Mouse (Mus musculus) midbrain, embryonic 13.5 days (tissue): ENCODE results near the gene Napsa. TPM values are rescaled to one million over a fixed set of nuclear protein-coding genes. Genes with fewer than 3 reads are reported as not detected.

ENCODE experiments used
- ATAC-seq: fragments of 200-750 bp; cut with Nextera tagmentation; 2 replicates; pipeline ENCODE4 v1.8.0; 2017; ENCODE audit warnings: mild to moderate bottlenecking, moderate TSS enrichment, moderate library complexity
- H3K27ac ChIP-seq: fragments of 300-500 bp; sonication (generic); 2 replicates; pipeline ENCODE4 v1.5.1; 2015; ENCODE audit warnings: inconsistent platforms, mild to moderate bottlenecking, moderate library complexity
- H3K27me3 ChIP-seq: fragments of 300-500 bp; sonication (generic); 2 replicates; pipeline ENCODE4 v1.6.1; 2015; ENCODE audit warnings: mild to moderate bottlenecking, inconsistent platforms
- H3K36me3 ChIP-seq: fragments of 300-500 bp; sonication (generic); 2 replicates; pipeline ENCODE4 v1.6.1; 2015; ENCODE audit warnings: mild to moderate bottlenecking, inconsistent platforms
- H3K4me1 ChIP-seq: fragments of 300-500 bp; sonication (generic); replicated peaks from 2 replicates; pipeline ENCODE4 v1.6.1; 2015; ENCODE audit warnings: inconsistent platforms
- H3K4me2 ChIP-seq: fragments of 300-500 bp; sonication (generic); replicated peaks from 2 replicates; pipeline ENCODE4 v1.6.1; 2015; ENCODE audit warnings: moderate library complexity, mild to moderate bottlenecking, inconsistent platforms
- H3K4me3 ChIP-seq: fragments of 300-500 bp; sonication (generic); replicated peaks from 2 replicates; pipeline ENCODE4 v1.5.1; 2015; ENCODE audit warnings: mild to moderate bottlenecking, inconsistent platforms
- H3K9ac ChIP-seq: fragments of 300-500 bp; sonication (generic); replicated peaks from 2 replicates; pipeline ENCODE4 v1.6.1; 2015; ENCODE audit warnings: mild to moderate bottlenecking, inconsistent platforms
- H3K9me3 ChIP-seq: fragments of 300-500 bp; sonication (generic); 2 replicates; pipeline ENCODE4 v1.6.1; 2016; ENCODE audit warnings: mild to moderate bottlenecking, inconsistent platforms
- WGBS: fragments of 180-500 bp; shearing (Covaris S2); methylation state at CpG from one replicate; pipeline ENCODE4 v1.1.7; 2015; 5-methylcytosine and 5-hydroxymethylcytosine counted together
- polyA plus RNA-seq: library from polyadenylated mRNA; unstranded; fragments of >200 nt; fragmentation: Nextera tagmentation; extraction: Ambion mirVana; gene quantifications from 2 replicates; pipeline ENCODE4 v1.2.1, GENCODE M21; 2015

Gene Napsa
- polyA plus RNA-seq, 1 experiment from 2014 or later: 1.3 TPM

DNA sequence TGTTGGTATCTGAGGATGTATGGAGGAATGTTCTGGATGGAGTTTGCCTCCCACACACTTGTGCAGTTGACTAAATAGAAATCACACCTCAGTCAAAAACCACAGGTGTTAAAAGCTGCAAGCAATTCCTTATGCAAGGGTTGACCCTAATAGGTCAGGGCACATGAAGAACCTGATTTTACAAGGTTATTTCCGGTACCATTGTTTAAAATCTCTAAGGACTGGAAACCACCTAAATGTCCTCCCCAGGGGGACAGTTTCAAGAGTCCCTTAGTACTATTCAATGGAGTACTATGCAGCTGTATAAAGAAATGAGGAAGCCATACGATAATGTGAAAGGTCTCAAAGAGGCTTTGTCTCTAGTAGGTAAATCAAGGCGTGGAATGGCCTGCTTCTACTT, 25.9 kb upstream of the Napsa start:
- Histone ChIP-seq H3K4me1 (peaks cover 15% of the 10 kb centered on the region), H3K9me3 (no peaks in the 10 kb centered on the region; the same call in 1 of the 2 replicates), H3K4me3 (no peak overlapping the region), H3K27me3 (no peaks in the 10 kb centered on the region), H3K27ac (no peak overlapping the region), H3K36me3 (peaks cover 38% of the 10 kb centered on the region), H3K9ac (no peak overlapping the region), H3K4me2 (no peak overlapping the region)
- ATAC-seq: no peak
- 97% methylated on average over 3 of the region's 3 CpGs for WGBS

DNA sequence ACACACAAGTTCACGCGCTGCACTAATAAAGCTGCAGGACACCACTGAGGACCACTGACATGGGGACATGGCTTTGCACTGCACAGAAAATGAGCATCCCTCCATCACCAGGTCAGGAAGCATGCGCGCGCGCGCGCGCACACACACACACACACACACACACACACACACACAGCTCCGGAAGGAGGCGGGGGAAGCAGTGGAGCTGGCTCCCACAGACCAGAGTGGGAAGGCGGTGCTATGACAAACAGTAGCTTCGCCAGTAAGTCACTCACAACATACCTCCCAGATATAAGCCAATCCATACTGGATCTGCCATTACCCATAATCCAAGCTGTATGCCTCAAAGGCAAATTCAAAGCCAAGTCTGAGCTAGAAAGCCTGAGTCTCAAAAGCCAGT, 25.1 kb upstream of the Napsa start:
- 94% methylated on average over 13 of the region's 13 CpGs for WGBS
- H3K4me1 ChIP-seq: peaks cover 15% of the 10 kb centered on the region
- no peak for ATAC-seq
- peaks cover 38% of the 10 kb centered on the region for H3K36me3 ChIP-seq
- peak overlapping the region; percentile 90; the same call in 1 of the 2 replicates for H3K4me2 ChIP-seq
- H3K9me3 ChIP-seq: no peaks in the 10 kb centered on the region; the same call in 1 of the 2 replicates
- peak overlapping the region; percentile 71; the same call in 1 of the 2 replicates for H3K9ac ChIP-seq
- peak overlapping the region; percentile 62; the same call in 1 of the 2 replicates for H3K4me3 ChIP-seq
- no peaks in the 10 kb centered on the region for H3K27me3 ChIP-seq
- no peak overlapping the region for H3K27ac ChIP-seq

DNA sequence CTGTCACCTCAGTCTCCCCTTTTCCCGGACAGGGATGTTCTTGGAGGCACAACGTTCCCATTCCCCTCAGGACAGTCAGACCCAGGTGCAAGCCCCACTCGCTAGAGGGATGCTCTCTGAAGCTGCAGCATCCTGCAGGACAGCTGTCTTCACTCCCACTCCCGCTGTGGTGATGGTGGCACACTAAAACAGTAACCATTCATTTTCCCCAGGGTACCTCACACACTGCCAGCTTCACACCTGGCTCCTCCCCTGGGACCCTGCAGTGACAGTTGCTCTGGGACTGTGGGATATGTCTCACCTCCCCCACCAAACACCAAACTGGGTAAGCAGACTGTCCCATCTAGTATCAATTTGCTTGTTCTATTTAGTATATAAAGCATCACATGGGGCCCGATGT, 24.5 kb upstream of the Napsa start:
- H3K27me3 ChIP-seq: no peaks in the 10 kb centered on the region
- no peak overlapping the region for H3K27ac ChIP-seq
- H3K9me3 ChIP-seq: no peaks in the 10 kb centered on the region; the same call in 1 of the 2 replicates
- H3K9ac ChIP-seq: peak overlapping the region; percentile 71
- peaks cover 34% of the 10 kb centered on the region for H3K36me3 ChIP-seq
- 30% methylated on average over 5 of the region's 5 CpGs for WGBS
- peak overlapping the region; percentile 62 for H3K4me3 ChIP-seq
- H3K4me1 ChIP-seq: peaks cover 20% of the 10 kb centered on the region
- peak overlapping the region; percentile 90 for H3K4me2 ChIP-seq
- ATAC-seq: no peak

DNA sequence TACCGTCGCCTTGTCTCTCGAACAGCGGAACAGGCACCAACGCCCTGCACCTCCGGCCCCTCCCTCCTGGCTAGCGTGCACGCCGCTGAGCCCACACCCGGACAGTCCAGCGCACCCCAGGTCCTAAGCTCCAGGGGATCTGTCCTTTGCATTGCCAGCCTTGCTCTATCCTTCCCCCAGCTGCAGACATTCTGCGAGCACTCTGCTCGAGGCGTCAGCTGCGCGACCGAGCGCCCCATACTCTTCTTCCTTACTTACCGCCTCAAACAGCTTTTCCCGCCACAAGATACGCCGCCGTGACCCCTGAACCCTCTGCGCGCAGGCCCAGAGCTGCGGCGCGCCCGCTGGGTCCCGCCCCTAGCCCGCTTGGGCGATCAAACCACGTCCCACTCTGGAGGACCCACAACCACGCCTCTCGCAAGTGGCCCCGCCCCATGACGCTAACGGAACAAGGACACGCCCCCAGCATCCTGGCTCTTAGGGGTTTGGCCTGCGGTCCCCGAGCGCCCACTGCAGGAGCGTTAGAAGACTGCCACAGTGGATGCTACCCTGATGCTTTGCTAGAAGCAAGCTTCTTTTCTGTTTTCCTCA, 23.6 kb upstream of the Napsa start, which contains the start of gene Pold1:
TSS of gene Pold1 (minus strand) at position 353 of the 591 bp plus-strand sequence.
- peak; percentile 90 for ATAC-seq

DNA sequence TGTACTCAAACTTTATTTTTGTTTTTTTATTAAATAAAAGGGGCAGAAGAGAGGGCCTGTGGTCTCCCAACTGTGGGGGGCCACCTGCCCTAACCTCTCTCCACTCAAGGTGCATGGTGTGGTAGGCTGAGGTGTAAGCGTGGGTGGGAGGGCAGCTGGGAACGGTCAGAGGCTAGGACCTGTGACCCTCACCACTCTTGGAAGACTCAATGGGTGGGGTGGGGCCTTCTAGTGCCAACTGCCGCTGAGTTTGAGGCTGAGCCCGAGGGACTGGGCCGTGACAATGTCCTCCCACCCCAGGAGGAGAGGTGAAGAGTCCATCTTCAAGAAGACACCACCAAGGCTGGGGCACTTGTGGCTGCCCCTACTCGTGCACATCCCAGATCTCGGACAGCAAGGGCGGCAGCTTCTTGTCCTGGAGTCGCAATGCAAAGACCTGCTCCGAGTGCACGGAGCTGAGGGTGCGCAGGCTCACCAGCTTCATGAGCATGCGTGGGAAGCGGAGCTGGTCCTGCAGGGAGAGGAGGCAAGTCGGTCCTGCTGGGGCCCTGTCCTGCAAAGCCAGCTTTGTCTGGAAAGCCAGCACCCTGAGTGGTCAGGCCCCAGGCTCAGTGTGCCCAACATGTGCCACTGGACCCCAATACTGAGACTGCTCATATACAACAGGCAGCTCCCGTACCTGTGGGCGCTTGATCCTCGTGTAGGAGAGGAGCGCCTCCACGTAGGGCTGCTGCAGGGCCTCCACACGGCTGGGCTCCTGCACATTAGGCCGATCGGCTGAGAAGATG, 22.4 kb upstream of the Napsa start:
- 97% methylated on average over 23 of the region's 23 CpGs for WGBS
- H3K27me3 ChIP-seq: no peaks in the 10 kb centered on the region
- no peaks in the 10 kb centered on the region; the same call in 1 of the 2 replicates for H3K9me3 ChIP-seq
- ATAC-seq: no peak
- peaks cover 34% of the 10 kb centered on the region for H3K36me3 ChIP-seq
- no peak overlapping the region for H3K9ac ChIP-seq
- no peak overlapping the region for H3K27ac ChIP-seq
- no peak overlapping the region for H3K4me3 ChIP-seq
- H3K4me2 ChIP-seq: no peak overlapping the region
- peaks cover 29% of the 10 kb centered on the region for H3K4me1 ChIP-seq

More for the DNA sequence above, 23.6 kb upstream of the Napsa start, which contains the start of gene Pold1:
- WGBS: under 1% methylated on average over 43 of the region's 43 CpGs
- Histone ChIP-seq H3K4me3 (peak within 1 kb of the TSS; percentile 62), H3K27ac (peak within 1 kb of the TSS; percentile 65), H3K9me3 (no peaks in the 10 kb centered on the region; the same call in 1 of the 2 replicates), H3K27me3 (no peaks in the 10 kb centered on the region), H3K9ac (peak within 1 kb of the TSS; percentile 71), H3K4me1 (peaks cover 26% of the 10 kb centered on the region), H3K36me3 (peaks cover 34% of the 10 kb centered on the region), H3K4me2 (peak within 1 kb of the TSS; percentile 90)

- H3K27me3 ChIP-seq: no peaks in the 10 kb centered on the region
- H3K9ac ChIP-seq: no peak overlapping the region
- peaks cover 29% of the 10 kb centered on the region for H3K4me1 ChIP-seq
- no peak overlapping the region for H3K4me3 ChIP-seq
- WGBS: 95% methylated on average over 12 of the region's 12 CpGs
- H3K27ac ChIP-seq: no peak overlapping the region
- ATAC-seq: no peak
- H3K36me3 ChIP-seq: peaks cover 34% of the 10 kb centered on the region
- no peak overlapping the region for H3K4me2 ChIP-seq
- no peaks in the 10 kb centered on the region; the same call in 1 of the 2 replicates for H3K9me3 ChIP-seq
Measured at GRCm38 (mm10) chr7:44550409-44550678, 21.8 kb upstream of the Napsa start.

DNA sequence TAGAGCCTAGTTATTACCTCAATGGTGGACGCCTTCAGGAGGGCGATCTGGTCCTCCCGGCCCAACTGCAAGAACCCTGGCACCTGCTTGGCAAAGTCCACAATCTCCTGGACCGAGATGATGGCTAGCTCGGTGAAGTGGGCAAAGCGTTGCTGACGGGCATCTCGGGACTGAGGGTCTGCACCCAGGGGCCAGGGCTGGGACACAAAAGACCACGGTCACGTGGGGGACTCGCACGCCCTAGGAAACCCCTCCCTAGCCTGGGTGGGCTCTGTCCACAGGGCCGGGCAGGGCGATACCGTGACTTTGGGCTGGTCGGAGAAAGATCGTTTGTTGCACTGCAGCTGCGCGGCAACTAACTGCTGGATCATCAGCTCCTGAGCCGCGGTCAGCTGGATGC, 20.9 kb upstream of the Napsa start:
- no peak overlapping the region for H3K4me2 ChIP-seq
- no peaks in the 10 kb centered on the region; the same call in 1 of the 2 replicates for H3K9me3 ChIP-seq
- no peak overlapping the region for H3K27ac ChIP-seq
- no peak overlapping the region for H3K4me3 ChIP-seq
- H3K4me1 ChIP-seq: peaks cover 29% of the 10 kb centered on the region
- H3K9ac ChIP-seq: no peak overlapping the region
- WGBS: 94% methylated on average over 21 of the region's 21 CpGs
- no peak for ATAC-seq
- H3K36me3 ChIP-seq: peaks cover 31% of the 10 kb centered on the region
- 0 out of 2 replicates have a peak, but pooled peaks cover 6% of the 10 kb centered on the region for H3K27me3 ChIP-seq

GRCm38 (mm10) chr7:44551731-44552130, 20.4 kb upstream of the Napsa start:
- Histone ChIP-seq H3K9ac (no peak overlapping the region; the same call in 1 of the 2 replicates), H3K9me3 (no peaks in the 10 kb centered on the region), H3K36me3 (peaks cover 31% of the 10 kb centered on the region), H3K4me2 (no peak overlapping the region), H3K27ac (no peak overlapping the region), H3K4me1 (peaks cover 29% of the 10 kb centered on the region), H3K27me3 (0 out of 2 replicates have a peak, but pooled peaks cover 6% of the 10 kb centered on the region), H3K4me3 (no peak overlapping the region)
- 76% methylated on average over 22 of the region's 22 CpGs for WGBS
- ATAC-seq: no peak

DNA sequence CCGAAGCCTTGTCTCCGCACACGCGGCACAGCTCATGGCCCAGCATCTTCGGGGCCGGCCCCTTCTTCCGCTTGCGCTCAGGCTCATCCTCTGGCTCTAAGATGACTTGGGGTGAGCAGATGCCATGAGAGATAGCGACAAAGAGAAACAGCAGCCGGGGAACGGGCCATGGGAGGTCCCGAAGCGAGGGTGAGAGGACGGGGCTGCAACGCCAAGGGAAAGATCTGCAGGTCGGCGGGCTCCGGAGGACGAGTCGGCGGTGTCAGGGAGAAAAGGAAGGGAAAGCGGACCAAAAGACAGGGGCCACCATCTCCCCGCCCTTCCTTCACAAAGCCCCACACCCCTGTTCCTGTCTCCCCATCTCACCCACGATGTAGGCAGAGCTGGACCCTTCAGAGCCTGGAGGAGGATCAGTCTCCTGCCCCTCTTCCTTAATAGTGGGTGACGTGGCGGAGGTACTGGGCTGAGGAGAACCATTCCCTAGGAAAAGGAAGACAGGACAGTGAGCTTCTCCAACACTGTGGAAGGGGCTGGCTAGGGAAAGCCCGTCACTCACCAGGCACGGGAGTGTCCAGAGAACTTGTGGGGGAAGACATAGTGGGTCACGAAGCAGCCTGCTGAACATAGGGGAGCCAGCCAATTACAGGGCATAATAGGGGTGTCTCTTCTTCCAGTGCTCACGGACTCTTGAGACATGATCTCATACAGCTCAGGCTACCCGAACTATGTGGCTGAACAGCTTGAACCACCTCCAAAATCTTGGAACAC, 19.9 kb upstream of the Napsa start:
- WGBS: 86% methylated on average over 27 of the region's 31 CpGs
- Histone ChIP-seq H3K4me1 (peaks cover 25% of the 10 kb centered on the region), H3K36me3 (peaks cover 31% of the 10 kb centered on the region), H3K9me3 (no peaks in the 10 kb centered on the region), H3K4me2 (peak overlapping the region; percentile 85), H3K27ac (no peak overlapping the region; the same call in 1 of the 2 replicates), H3K27me3 (0 out of 2 replicates have a peak, but pooled peaks cover 8% of the 10 kb centered on the region), H3K4me3 (peak overlapping the region; percentile 84), H3K9ac (peak overlapping the region; percentile 66; the same call in 1 of the 2 replicates)
- peak; percentile 10; the same call in 1 of the 2 replicates for ATAC-seq

DNA sequence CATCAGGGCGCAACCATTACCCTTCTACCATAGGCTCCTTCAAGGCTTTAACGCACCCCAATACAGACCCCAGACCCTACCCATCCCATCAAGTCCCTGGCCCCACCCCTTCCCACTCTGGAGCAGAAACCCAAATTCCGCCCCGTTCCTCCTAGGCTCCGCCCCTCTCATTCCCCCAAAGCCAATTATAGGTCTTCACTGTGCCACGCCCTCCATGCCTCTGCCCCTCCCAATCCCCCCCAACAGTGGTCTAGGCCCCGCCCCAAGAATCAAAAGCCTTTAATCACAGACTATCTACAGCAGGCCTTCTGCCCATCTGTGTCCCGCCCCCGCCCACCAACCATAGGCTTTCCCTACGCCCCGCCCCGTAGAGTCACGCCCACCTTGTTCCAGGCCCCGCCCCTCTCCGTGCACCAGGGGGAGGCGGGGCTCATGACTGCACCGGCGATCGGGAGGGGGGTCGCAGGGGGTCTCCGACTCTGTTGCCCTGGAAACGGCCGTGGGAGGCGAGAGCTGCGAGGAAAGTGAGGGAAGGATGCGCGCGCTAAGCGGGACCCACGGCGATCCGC, 18.9 kb upstream of the Napsa start:
- no peaks in the 10 kb centered on the region for H3K9me3 ChIP-seq
- peak; percentile 57 for ATAC-seq
- peaks cover 31% of the 10 kb centered on the region for H3K36me3 ChIP-seq
- peak overlapping the region; percentile 85 for H3K4me2 ChIP-seq
- H3K9ac ChIP-seq: peak overlapping the region; percentile 66
- H3K4me1 ChIP-seq: peaks cover 15% of the 10 kb centered on the region
- peak overlapping the region; percentile 84 for H3K4me3 ChIP-seq
- 0 out of 2 replicates have a peak, but pooled peaks cover 8% of the 10 kb centered on the region for H3K27me3 ChIP-seq
- H3K27ac ChIP-seq: peak overlapping the region; percentile 89
- 1% methylated on average over 32 of the region's 32 CpGs for WGBS

- peak; percentile 67 for ATAC-seq
- Histone ChIP-seq H3K27me3 (0 out of 2 replicates have a peak, but pooled peaks cover 8% of the 10 kb centered on the region), H3K9me3 (no peaks in the 10 kb centered on the region), H3K9ac (peak within 1 kb of the TSS; percentile 66), H3K36me3 (peaks cover 31% of the 10 kb centered on the region), H3K4me1 (peaks cover 14% of the 10 kb centered on the region), H3K4me3 (peak within 1 kb of the TSS; percentile 84), H3K4me2 (peak within 1 kb of the TSS; percentile 85), H3K27ac (peak within 1 kb of the TSS; percentile 89)
- WGBS: under 1% methylated on average over 22 of the region's 22 CpGs
Measured at GRCm38 (mm10) chr7:44553826-44554225, 18.4 kb upstream of the Napsa start, which contains the start of gene Nr1h2. Nr1h2 (minus strand) TSS chr7:44553951.
